Mouse (Mus musculus) intestine, embryonic 16.5 days (tissue): ENCODE measurements around the gene Celf3. TPM values are rescaled to one million over a fixed set of nuclear protein-coding genes. Genes with fewer than 3 reads are reported as not detected.

Experiments used
- polyA plus RNA-seq: library from polyadenylated mRNA; unstranded; fragments of >200 nt; fragmentation: Nextera tagmentation; extraction: Ambion mirVana; gene quantifications from 2 replicates; pipeline ENCODE4 v1.2.1, GENCODE M21; 2015

Celf3 gene
- polyA plus RNA-seq, 1 experiment from 2014 or later = 24.1 TPM

Other genes starting within 250 kb of the Celf3 start
- gene Gm4778, start 214.3 kb upstream of the Celf3 start, polyA plus RNA-seq = not detected in 2 replicates
- 18.5 and 19.4 TPM in 2 replicates for gene Them4, start 168.2 kb upstream of the Celf3 start, polyA plus RNA-seq
- 0.42 TPM in 1 of 2 replicates, not detected in the other for gene Them5, start 136.2 kb upstream of the Celf3 start, polyA plus RNA-seq
- 0.38 and 0.71 TPM in 2 replicates for gene C2cd4d, start 115.9 kb upstream of the Celf3 start, polyA plus RNA-seq
- 11.8 and 14.6 TPM in 2 replicates for gene Rorc, start 105.5 kb upstream of the Celf3 start, polyA plus RNA-seq
- 0.48 and 0.54 TPM in 2 replicates for gene Lingo4, start 79.8 kb upstream of the Celf3 start, polyA plus RNA-seq
- 9.0 and 10.3 TPM in 2 replicates for gene Tdrkh, start 65.0 kb upstream of the Celf3 start, polyA plus RNA-seq
- gene Mrpl9, start 35.0 kb upstream of the Celf3 start, polyA plus RNA-seq = 68.1 and 77.6 TPM in 2 replicates
- 0.17 and 0.23 TPM in 2 replicates for gene Oaz3, start 34.4 kb upstream of the Celf3 start, polyA plus RNA-seq
- 5.4 TPM in 2 replicates for gene Riiad1, start 2.0 kb downstream of the Celf3 start, polyA plus RNA-seq
- gene Snx27, start 104.4 kb downstream of the Celf3 start, polyA plus RNA-seq = 26.7 and 27.4 TPM in 2 replicates
- gene Gm10972, start 164.8 kb downstream of the Celf3 start, polyA plus RNA-seq = not detected in 2 replicates
- gene Tuft1, start 180.6 kb downstream of the Celf3 start, polyA plus RNA-seq = 11.6 and 12.5 TPM in 2 replicates
- gene Selenbp2, start 215.3 kb downstream of the Celf3 start, polyA plus RNA-seq = 7.0 and 7.1 TPM in 2 replicates